Mouse (Mus musculus): ENCODE data around the gene Gm49380. TPM values are rescaled to one million over a fixed set of nuclear protein-coding genes. Genes with fewer than 3 reads are reported as not detected.

Gm49380 gene
- total RNA-seq, 2 experiments from 2014 or later = not detected

DNA sequence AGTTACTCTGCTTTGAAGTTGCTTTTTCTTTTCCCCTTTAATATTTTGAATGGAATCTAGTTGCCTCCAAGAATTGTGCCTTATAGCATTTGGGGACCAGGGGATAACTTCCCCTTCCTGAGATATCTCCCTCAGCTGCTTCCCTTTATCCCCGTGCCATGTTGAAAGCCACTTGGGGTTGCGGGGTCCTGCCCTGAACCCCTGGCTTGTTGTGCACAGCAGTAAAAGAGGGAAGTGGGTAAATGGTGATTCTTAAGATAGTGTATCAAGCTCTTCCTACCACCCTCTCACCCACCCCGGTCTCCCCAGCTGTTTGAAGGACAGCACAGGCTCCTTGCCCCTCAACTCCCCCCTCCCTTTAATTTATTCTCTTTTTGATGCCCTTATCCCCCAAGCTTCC lies 18.6 kb downstream of the Gm49380 start:
- peak; percentile 83 for ATAC-seq (replicated peaks; ENCODE audit: poor library complexity)

DNA sequence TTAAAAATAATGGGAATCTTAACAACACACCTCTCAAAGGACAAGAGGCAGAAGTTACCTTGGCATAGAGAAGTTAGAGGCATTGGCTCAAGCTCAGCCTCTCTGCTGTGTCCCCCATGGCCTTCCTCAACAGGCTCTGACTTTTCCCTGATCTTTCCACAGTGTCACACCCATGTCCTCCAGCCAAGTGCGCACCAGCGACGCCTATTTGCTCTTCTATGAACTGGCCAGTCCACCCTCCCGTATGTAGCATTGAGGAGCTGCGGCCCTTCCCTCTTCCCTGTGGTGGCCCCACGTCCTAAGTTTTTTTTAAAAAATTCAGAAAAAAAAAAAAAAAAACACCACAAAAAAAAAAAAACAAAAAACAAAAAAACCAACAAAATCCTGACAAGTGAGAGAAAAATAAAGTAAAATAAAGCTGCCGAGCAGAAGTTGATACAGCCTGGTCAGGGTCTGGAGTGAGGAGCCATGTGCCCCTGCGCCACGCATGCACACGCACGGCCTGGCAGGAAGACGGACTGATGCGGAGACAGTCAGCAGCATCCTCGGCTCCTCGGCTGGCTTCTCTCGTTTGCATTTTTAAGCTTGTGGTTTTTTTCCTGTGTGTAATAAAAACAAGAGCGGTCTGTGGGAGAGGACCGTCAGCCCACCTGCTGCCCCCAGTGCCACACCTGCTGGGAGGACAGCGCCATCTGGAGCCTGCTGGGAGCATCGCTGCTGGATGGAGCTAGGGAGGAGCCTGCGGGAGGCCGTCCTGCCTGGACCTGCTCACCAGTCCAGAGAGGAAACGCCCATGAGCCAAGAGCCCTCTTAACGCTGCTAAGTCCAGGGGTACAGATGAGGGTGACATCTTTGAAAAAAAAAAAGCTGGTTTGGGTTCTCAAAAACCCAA lies 19.4 kb downstream of the Gm49380 start:
- ATAC-seq (replicated peaks; ENCODE audit: poor library complexity) = peak; percentile 74

DNA sequence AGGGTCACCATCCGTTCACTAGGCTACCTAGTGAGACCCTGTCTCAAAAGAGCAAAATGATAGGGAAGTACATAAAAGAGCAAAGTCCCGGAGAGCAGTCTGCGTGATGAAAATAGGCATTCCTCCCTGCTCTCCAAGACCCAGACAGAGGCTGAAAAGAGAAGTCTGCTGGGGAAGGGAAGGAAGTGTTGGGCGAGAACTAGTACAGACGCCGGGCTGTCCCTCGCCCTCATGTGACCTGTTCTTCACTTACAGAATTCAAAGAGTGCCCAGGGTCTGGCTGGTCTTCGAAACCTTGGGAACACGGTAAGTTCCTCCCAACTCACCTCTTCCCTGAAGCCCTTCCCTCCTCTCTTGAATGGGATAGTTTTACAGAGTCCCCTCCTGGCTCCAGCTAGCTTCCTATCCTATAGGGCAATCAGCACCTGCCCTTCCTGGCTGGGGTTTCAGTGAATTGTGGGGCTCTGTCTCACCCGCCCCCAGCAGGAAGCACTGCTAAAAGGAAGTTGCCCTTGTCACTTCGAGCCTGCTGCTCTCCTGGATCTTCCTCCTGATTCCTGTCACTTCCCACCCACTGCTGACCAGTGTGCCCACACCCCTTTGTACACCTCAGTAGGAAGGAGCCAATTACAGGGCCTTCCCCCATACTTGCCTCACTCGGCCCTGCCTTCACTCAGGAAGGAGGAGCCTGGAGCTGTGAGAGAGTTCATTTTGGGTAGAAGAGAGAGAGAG lies 24.3 kb downstream of the Gm49380 start:
- ATAC-seq (replicated peaks; ENCODE audit: poor library complexity) = peak; percentile 62

DNA sequence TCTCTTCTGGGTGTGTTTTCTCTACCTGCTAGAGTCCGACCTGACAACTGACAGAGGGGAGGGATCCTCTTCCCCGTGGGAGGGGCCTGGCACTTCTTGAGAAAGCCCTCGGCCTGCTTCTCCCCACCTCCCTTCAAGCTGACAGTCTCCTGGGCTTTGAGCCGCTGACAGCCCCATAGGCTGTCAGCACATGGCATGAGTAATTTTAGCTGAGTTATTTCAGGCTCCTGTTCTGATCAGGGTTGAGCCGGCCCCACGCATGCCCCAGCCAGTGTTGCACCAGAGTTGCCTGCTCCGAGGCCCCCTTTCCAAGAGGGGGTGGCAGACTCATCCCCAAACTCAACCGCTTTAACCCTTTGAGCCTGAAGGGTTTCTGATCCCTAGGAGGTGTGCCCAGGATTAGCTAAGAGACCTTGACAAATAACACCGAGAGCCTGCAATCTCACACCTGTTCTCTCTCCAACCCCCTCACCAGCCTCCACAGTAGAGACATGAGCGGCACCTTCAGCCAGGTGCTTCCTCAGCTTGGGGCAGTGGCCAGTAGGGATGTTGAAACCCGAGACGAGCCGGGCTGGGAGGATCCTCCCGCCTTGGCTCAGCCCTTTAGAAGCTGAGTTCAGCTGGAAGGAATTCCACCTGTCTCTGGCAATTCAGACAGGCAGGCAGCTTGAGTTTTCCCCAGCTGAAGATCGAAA lies 25.4 kb downstream of the Gm49380 start:
- ATAC-seq (replicated peaks; ENCODE audit: poor library complexity) = 0 out of 2 replicates have a peak, but pooled peaks have one; percentile 10

DNA sequence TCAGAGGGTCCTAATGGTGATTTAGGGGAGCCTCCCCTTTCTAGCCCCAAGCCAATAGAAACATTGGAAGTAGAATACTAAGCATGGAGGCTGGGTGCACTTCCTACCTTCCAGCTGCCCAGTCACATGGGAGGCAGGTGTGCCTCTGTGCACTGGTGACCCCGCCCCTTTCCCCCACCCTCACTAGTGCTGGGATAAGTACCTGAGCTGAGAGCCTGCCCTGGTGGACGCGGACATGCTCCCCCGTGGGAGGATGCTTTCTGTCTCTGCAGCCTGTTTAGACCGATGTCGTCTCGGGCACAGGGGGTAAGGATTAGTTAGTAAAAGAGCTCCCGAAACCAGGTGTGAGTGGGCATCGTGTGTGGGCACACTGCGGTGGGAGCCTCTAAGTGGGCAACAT lies 26.3 kb downstream of the Gm49380 start:
- ATAC-seq (replicated peaks; ENCODE audit: poor library complexity) = no peak

DNA sequence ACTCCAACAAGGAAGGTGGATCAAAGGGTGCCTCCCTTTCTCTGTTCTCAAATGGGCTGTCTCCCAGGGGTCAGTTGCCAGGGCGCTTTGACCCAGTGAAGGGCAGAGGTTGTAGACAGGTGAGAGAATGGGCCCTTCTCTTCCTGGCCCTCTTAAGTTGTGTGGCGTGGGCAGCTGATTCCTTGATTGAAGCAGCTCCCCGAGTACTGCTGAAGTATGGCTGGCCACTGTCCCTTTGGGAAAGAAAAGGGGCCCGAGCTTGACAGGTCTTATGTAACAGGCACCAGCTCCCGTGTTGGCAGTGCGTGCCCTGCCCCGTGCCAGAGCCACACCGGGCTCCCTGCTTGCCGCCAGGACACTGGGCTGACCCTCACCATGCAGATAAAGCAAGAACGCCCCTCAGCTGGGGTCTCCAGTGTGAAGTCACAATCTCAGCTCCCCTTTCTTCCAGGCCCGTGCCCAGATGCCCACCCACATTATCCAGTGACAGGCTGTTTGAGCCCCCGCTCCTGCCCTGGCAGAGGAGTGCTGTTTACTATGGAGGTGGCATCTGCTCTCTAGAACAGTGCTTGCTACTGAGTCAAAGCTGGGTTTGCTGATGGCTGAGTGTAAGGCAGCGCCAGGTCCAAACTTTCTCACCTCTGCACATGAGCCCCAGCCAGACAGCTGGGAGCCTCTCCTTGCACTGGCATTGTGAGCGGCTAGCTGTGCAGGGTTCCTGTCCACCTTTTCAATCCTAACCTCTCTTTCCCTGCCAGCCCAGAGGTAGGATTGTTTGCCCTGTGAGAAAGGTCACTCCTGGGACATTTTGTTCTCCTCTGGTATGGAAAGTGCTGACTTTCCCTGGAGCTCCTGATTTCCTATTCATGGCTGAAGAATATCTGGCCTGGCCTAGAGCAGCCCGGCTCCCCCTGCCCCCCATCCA lies 27.3 kb downstream of the Gm49380 start:
- no peak for ATAC-seq (replicated peaks; ENCODE audit: poor library complexity)

DNA sequence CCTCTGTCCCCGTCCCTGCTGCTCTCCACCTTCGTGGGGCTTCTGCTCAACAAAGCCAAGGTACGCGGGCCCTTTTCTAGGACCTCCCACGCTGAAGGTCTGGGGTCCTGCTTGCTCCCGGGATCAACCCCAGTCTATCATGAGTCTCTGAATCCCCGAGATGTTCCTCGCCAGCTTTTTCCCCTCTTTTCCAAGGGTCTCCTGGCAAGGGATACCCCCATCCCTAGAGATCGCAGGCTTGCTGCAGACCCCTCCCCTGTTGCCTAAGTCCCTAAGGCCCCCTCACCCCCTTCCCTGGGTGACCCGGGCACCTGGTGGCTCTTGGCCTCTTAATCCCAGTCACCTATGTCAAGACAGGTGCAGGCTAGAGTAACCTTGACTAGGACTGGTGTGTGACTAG lies 28.0 kb downstream of the Gm49380 start:
- ATAC-seq (replicated peaks; ENCODE audit: poor library complexity) = no peak

DNA sequence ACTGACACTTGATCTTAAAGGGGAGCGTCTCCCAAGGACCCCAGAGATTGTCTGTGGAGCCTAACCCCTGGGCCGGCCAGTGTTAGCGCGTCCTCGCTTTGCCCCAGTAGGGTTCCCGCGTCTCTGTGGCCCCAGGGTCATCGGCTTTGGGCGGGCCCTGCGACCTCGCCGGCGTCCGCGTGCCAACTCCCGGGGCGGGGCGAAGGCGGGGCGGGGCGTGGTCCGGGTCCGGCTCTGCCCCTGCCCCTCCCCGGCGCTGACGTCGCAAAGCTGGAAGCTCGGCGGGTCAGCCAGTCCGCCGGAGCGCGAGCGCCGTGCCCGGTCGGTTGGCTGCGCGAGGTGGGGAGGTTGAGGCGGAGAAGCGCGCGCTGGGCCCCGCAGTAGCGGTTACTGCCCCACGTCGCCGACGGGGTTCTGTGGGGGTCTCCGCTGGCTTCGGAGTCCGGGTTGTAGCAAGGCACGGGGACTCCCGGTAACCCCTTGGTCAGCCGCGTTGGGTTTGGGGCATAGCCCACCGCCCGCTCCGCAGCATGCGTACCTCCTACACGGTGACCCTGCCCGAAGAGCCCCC lies 28.6 kb downstream of the Gm49380 start:
- ATAC-seq (replicated peaks; ENCODE audit: poor library complexity) = peak; percentile 48

DNA sequence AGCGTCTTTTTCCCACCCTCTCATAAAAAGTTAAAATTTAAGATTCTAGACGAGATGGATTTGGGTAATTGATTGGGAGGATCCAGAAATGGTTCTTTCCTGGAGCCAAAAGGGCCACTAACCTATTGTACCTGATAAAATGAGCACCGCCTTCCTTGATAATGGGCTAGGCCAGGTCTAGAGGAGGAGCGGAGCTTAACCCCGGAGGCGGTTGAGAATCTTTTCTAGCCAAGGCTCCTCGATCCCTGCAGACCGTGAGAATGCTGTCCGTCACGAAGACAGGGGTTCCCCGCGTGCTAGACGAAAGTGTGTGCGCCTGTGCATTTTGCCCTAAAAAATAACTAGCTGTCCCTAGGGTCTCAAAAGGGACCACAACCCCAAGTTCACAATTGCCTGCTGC lies 29.1 kb downstream of the Gm49380 start:
- ATAC-seq (replicated peaks; ENCODE audit: poor library complexity) = no peak

DNA sequence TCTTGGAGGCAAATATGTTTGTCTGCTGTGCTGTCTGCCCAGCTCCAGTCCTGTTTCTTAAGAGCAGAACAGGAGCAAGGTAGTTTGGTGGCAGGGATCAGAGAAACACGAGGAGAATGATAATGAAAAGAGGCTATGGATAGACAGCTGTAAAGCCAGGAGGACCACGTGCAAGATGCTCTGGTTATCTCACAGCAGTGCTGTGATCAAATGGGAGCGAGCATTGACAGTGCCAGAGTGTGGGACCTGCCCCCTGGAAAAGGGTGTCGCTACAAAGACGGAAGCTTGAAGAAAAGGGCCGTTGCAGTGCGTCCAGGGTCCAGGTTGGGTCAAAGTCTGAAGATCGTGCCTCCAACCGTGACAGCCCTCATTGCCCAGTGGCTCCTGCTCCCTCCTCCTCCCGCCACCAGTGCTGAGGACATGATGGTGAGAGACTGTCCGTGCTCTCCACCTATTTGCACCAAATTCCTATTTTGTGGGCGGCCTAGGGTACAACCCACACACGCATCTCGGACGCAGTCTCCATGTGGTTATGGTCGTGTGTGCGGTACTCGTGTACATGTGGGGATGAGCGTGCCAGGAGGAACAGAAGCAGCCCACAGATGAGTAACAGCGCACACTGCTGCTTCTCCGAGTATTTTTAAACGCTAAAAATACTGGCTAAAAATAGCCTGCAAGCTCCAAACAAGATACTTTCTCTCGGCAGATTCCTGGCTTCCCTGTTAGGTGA lies 29.7 kb downstream of the Gm49380 start:
- ATAC-seq (replicated peaks; ENCODE audit: poor library complexity) = no peak

DNA sequence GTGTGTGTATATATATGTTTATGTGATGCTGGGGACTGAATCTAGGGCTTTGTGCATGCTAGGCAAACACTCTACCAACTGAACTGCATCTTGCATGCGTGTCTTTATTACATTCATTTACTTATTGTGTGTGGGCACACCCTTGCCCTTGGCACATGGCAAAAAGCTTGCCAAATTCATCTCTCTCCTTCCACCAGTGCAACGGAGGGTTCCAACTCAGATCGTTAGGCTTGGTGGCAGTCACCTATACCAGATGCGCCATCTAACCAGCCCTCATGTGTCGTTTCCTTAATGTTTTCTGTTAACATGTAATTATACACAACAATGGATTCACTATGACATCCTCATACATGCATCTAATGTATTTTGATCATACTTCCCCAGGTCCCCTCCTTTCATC lies 31.0 kb downstream of the Gm49380 start:
- no peak for ATAC-seq (replicated peaks; ENCODE audit: poor library complexity)

DNA sequence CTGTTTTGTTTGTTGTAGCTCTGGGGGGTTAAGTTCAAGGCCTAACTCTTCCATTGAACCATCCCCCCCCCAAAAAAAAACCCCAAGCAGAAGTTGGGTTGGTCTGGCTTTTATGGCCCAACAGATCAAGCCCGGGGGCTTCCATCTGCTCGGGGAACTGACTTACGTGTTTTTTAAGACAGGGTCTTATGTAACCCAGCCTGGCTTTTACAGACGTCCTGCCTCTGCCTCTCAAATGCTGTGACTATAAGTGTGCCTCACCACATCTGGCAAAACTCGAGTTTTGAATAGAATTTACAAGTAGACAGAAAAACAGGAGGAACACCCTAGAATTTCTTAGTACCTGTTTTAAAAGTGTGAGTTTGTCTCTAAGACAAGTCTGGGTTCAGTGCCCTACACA lies 31.7 kb downstream of the Gm49380 start:
- no peak for ATAC-seq (replicated peaks; ENCODE audit: poor library complexity)

DNA sequence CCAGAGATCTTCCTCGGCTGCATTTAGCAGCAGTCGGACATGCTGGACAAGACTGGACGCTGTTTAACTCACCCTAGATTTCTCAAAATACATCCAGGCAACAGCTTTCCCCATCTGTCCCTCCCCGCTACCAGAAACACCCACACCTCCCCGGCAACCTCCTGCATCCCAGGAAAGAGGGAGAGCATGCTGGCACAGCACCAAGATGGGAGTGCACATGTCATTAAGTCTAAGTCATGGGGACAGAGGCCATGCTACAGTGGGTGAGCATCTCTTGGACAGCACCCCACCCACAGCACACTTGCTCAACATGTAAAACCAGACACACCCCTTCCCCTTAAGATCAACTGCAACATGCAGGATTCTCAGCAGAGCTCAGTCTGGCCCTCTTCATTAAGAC lies 32.3 kb downstream of the Gm49380 start:
- 0 out of 2 replicates have a peak, but pooled peaks have one; percentile 11 for ATAC-seq (replicated peaks; ENCODE audit: poor library complexity)

DNA sequence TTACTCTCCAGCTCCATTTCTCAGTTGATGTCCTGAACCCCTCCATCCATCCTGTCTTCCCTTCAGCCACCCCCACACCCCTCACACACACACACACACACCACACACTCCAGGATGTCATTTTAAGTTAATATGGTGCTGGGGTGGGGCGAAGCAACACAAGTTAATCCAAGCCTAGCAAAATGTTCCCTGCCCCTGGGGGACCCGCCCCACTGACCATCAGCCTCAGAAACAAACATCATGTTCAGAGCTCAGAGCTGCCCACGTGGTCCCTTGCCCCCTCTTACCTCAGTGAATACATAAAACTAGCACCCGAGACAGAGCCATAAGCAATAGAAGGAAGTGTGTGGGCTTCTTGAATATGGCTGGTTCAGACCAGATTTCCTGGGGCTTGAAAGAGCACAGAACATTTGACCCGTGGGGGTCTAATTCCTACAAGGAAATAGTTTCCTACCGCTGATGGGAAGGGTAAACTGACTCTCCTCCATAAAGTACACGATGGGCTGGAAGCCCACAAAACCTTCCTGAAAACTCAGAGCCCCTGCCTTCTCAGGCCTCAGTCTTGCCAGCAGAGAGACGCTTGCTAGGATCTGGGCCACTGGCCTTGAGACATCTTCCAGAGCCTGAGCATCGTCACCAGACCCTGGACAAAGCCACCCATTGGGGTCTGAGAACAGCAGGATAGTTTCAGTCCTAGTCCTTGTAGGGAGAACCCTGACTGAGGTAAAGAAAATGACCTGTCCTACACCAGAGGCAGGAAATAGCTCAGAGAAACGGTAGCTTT lies 33.1 kb downstream of the Gm49380 start:
- no peak for ATAC-seq (replicated peaks; ENCODE audit: poor library complexity)

DNA sequence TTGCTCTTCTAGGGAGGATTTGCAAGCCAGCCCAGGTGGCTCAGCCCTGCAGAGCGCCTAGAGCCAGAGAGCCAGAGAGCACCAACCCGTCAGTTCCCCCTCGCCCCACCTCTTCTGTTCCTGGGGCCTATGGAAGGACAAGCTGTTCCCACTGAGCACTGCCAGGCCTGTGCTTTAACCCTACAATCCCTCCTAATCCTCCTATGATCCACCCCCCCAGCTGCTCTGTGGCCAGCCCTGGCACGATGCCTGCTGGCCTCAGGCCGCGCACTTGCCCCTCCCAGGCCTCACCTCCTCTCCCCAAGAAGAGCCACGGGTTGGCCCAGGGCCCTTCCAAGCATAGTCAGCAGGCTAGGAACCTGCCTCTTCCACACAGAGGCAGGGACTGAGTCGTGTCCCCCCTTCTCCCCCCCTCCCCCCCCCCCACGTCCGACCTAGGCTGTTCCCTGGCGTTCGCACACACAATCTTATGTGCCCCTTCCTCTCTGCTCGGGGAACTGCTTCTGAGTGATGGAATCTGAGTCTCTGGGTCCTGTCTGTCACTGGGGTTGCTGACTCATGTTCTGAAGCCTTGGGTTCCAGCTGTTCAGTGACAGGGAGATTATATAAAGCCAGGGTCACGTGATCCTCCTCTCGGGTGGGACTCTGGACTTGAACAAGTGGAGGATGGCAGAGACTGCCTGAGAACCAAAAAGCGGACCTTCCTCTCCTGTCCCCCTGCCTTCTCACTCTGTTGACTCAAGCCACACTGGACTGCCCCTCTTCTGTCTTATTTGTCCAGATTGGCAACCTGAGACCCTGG lies 34.1 kb downstream of the Gm49380 start:
- peak; percentile 34 for ATAC-seq (replicated peaks; ENCODE audit: poor library complexity)

DNA sequence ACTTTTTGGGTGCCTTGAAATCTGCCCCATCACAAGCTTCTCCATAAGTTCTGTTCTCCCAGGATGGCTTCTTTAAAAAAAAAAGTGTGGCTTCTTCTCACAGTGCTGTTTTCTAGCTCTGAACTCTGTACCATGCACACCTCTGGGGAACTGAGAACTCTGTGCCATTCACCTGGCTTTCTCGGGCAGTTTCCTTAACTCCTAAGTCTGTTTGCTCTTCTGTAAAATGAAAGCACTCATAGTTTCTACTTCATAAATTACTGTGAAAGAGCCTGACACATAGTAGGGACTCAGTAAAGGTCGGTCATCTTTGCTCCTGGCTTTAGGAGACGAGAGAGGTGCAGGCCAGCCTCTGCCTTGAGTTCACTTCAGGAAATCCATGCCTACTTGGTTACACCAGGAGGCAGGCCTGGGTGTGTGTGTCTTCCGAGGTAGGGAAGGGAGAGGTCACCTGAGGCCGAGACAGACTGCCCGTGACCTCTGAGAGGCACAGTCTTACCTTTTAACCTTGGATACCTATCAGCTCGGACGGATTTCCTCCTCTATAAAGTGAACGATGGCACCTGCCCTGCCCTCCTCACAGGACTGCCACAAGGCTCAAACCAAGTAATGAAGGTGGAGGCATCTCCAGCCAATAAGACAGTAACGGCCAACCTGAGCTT lies 35.0 kb downstream of the Gm49380 start:
- no peak for ATAC-seq (replicated peaks; ENCODE audit: poor library complexity)

DNA sequence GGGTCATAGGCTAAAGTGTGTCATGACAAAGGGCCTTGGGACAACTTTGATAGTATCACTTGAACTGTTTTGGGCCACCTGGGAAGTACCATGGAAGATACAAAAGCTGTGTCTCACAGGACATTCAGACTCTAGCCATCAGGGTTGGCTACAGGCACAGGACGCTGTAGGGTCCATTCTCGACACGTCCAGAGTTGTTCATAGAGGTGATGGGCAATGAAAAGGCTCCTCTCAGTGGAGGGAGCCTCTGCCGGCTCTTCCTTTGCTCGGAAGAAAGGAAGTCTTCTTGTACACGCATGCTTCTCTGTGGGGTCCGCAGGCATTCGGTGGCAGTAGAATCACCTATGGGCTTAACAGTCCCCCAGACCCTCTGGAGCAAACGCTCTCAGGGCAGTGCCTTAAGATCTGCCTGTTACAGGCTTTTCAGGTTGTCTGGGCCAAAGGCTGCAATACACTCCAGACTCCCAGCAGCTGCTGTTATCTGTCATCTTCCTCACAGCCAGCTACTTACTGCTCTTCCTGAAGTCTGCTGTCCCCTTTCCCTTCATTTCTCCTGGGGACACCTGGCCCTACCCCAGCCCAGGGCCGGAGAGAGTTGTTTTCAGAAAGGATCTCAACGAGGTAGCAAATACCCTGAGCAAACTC lies 35.9 kb downstream of the Gm49380 start:
- no peak for ATAC-seq (replicated peaks; ENCODE audit: poor library complexity)

Data from megakaryocyte progenitor cell, adult 5-6 weeks (primary cell).